Mouse (Mus musculus) mouse trophoblast stem cell (cell line): ENCODE measurements around the gene Them7.

ENCODE experiments used
- in situ Hi-C, 2 experiments: fragments of 300-500 bp; cut with MseI, MboI; formaldehyde crosslinking; loops; 2 replicates in 1 of 2; 3 replicates in 1 of 2; pipeline ENCODE4 v1.15.1; 2025

Them7 gene

DNA sequence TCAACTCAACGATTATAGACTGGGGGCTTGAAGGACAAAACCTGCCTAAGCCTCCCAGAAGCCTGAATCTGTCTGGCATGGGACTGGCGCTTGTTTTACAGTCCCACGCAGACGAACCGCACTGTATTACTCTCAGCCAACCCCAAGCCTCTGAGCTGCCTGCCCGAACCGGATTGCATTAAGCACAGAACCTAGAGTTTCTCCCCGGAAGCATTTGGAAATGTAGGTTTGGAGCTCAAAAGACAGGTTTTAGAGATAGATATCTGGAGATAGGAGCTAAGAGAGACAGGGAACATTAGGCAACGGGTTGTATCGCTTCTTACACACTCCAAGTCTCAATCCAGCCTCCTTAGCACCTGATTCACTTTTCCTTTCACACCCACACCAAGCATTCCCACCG is 149.5 kb downstream of the Them7 start:
- in situ Hi-C loops, result no loop called here

DNA sequence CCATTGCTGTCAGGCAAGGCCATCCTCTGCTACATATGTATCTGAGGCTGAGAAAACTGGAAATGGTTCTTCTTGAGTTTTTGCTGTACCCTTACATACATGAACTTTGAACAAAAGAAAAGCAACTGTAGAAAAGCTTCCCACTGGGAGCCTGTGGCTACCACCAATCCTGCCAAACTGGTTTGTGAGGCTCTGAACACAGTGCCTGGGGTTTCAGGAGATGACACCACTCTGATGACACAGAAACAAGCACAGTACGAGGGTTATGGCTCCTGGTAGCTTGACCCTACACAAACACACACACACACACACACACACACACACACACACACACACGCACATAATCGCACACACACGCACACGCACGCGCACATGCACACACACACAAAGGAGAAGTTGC is 151.1 kb downstream of the Them7 start:
- in situ Hi-C loops, result no loop called here

DNA sequence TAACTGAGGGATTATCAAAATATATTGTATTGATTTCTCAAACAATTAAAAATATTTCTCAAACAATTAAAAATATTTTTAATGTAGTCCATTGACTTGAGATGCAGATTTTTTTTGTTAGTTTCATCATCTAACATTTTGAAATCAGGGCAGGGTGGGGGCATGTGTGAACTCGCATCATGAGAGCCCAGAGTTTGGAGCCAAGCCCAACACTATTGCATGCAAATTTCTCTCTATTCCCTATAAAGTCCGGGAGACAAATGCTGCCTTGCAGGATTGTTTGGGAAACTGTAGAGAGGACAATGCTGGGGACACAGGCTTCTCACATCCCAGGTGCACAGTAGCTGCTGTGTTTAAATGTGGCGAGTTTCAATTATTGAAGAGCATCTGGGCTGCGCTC is 151.6 kb downstream of the Them7 start:
- in situ Hi-C loops, result no loop called here

DNA sequence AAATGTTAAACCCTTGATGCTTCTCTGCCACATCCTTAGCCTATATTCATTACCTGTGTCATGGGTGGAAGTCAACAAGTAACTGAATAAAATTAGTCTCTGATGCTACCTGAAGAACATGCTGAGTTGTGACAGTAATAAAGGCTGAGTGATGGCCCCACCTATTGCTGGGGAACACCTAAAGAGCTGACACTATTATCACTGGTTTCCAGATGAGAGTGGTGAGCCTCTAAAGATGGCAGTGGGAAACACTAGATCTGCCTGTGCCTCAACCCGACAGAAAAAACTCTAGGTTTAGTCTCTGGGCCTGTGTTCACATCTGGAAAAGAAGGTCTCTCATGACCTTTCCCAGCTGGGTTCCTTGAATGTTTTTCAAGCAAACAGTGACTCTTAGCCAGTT is 155.6 kb downstream of the Them7 start:
- in situ Hi-C loops, result no loop called here

DNA sequence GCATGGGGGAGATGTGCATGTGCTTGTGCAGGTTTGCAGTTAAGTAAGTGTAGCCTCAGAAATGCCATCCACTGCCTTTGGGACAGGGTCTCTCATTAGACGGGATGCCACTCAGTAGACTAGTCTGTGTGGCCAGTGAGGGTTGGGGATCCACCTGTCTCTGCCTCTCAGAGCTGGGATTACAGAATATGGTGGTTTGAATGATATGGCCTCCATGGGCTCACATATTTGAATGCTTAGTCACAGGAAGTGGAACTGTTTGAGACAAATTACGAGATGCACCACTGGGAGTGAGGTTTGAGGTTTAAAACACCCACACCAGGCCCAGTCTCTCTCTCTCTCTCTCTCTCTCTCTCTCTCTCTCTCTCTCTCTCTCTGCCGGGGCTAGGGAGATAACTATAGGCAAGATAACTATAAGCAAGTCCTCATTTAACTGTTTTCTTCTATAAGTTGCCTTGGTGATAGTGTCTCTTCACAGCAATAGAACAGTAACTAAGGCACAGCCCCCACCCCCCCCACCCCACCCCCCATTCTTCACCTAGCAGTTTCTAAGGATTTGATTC is 156.7 kb downstream of the Them7 start:
- in situ Hi-C loops, result no loop called here

DNA sequence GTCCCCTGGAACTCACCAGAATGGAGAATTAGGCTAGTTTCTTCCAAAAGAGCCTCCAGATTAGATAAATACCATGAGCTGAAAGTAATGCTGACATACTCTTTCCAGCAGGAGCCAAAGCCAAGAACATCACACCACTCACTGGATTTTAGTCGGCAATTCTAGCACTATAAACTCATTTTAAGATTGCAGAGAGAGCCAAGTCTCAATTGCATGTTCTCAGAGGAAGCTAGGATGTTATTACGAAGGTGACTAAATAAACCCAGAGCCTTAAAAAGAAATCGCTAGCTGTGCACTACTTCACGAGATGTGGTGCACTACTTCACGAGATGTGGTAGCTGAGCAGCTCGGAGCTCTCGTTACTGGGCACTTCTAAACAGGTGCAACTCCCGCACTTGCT is 158.9 kb downstream of the Them7 start:
- in situ Hi-C loops, result no loop called here

DNA sequence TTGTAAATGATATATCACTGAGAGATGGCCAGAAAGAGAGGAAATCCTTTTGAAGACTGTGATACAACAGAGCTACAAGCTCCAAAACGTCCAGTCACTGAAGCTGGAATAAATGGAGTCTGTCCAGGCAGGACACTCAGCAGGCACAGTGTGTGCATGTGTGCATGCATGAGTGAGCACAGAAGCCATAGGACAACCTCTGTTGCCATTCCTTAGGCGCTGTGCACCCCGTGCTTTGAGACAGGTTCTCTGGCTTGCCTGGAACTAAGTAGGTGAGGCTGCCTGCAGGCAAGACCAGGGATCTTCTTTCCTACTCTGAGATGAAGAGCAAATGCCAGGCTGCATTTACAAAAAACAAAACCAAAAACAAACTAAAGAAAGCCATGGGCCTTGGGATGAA is 160.9 kb downstream of the Them7 start:
- in situ Hi-C loops, result no loop called here

DNA sequence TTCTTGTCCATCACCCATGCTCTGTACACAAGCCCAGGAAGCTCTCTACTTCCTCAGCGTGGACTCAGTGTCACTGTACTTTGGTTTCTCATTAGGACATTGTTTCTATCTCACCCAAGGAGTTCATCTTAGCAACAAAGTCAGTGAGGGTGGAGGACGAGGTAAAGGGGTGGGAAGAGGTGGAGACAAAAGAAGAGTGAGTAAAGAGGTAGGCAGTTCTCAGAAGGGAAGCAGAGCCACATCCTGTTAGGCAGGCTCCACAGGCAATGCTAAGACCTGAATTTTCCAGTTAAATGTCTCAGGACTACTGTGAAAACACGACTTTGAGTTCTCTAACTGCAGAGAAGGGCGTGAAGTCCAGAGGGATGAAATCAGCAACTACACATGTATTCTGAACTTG is 162.3 kb downstream of the Them7 start:
- in situ Hi-C loops, result no loop called here

DNA sequence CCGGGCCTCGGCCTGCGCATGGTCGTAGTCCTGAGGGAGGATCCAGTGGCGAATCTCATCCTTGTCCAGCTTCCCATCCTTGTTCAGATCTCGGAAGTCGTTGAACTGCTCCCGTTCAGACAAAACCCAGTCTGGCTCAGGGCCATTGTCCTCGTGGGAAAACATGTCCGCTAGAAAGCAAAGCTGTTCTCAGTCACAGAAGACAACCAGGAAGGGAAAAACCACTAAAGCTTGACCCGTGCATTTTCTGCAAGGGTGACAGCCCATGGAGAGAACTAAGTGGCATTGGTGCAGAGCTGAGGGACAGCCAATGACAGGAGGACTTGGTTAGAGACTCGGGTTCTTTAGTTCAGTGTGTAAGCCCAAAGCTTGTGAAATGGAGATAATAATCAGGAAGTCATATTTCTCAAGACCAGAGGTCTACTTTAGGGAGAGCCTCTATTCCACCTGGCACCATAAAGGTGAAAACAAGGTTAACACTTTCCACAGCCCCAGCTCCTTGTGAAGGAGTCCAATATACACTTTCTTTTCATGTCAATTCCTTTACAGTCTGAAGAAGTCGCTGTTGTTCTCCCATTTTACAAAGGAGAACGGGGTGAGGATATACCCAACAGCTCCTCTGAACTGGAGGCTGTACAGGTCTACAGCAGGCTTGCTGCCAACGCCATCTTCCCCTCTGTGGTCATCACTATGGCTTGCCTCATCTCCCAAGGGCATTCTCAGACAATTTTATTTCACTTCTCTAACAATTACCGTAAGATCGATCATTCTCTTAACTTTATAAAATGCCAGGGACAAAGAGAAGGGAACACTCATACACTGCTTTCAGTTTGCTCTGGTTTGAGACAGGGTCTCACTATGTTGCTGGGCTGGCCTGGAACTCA is 165.1 kb downstream of the Them7 start:
- in situ Hi-C loops, result no loop called here

DNA sequence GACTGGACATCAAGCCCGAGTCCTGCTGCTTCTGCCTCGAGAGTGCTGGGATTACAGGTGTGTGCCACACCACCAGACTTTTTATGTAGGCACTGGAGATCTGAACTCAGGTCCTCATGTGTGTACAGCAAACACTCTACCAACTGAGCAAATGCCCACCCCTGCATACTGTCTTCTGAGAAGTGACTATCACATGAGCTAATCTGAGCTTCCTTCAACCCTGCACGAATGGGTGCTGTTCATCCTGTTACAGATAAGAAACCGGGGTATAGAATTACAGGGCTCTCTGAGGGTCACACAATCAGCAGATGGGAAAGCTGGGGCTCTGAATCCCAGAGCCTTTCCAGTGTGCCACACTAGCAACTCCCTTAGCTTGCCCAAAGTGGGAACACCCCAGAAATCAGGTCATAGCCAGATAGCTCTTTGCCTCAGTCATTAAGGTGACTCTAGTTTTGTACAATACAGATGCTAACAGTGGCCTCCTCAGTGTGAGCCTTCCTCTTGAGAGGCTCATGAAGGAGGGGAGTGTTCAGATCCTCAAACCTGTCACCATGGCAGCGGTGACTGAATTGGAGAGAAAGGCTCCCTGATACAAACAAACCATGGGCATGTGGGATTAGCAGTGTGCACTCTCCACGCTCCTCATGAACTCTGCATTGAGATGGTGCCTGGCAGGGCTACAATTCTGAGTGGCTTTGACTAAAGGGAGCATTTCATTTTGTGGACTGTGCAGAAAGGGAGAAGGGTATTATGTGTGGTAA is 166.7 kb downstream of the Them7 start:
- in situ Hi-C loops, result no loop called here

DNA sequence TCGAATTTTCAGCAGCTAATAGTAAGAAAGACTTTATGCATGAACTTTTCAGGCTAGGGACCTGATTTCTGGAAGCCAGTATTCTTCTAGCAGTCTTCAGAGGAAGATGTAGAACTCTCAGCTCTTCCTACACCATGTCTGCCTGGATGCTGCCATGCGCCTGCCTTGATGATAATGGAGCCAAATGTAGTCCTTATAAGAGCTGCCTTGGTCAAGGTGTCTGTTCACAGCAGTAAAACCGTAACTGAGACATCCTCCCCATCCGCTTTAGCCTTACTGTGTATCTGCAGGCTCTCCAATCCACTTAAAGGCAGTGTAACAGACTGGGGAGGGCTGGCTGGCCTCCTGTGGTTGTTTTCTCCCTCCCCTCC is 167.3 kb downstream of the Them7 start:
- in situ Hi-C loops, result no loop called here

DNA sequence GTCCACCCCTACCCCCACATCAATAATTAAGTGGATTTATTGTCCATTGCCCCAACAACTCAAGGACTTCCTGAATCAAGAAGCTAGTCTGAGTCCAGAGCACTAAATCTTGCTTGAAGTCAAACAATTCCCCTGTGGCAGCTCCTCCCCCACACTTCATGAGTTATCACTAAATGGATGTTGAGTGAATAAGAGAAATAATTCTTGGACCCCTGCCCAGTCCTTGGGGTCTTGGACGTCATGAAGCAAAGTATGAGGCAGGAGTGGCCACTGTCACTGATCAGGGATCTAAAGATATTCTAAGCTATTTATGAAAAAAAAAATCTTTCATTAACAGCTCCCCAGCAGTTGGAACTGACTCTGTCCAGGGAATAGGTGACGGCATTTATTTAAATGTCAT is 168.4 kb downstream of the Them7 start:
- in situ Hi-C loops, result no loop called here

DNA sequence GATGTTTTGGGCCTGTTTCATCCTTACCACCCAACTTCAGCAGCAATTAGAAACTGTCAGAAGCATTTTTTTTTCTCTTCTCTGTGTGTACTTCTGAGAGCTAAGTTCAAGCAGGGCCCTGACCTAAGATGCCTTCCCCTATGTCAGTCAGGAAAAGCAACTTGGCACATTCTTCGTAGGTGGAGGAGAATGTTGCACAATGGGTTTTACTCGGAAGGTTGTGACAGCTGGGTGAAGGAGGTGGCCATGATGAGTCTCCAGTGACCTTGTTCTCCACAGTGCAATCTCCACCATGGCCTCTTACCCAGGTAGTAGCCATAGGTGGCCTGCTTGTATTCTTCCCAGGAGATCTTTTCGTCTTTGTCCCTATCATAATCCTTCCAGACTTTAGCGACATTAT is 170.3 kb downstream of the Them7 start:
- in situ Hi-C loops, result no loop called here

DNA sequence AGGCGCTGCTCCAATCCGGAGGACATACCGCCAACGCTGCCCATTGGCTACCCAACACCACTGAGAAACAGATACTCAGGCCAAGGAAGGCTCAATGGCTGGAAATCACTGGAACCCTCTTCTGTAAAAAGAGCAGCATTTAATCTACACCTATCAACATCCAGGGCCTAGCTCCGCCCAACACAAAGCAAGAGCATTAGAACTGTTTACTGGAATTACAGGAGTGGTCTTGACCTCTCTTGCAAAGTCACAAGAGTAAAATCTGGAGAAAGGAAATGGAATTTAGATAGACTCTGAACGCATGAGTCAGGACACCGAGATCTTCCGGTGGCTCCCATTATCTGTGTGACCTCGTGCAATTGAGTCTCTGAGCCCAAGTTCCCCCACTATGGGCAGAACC is 171.9 kb downstream of the Them7 start:
- in situ Hi-C loops, result no loop called here

DNA sequence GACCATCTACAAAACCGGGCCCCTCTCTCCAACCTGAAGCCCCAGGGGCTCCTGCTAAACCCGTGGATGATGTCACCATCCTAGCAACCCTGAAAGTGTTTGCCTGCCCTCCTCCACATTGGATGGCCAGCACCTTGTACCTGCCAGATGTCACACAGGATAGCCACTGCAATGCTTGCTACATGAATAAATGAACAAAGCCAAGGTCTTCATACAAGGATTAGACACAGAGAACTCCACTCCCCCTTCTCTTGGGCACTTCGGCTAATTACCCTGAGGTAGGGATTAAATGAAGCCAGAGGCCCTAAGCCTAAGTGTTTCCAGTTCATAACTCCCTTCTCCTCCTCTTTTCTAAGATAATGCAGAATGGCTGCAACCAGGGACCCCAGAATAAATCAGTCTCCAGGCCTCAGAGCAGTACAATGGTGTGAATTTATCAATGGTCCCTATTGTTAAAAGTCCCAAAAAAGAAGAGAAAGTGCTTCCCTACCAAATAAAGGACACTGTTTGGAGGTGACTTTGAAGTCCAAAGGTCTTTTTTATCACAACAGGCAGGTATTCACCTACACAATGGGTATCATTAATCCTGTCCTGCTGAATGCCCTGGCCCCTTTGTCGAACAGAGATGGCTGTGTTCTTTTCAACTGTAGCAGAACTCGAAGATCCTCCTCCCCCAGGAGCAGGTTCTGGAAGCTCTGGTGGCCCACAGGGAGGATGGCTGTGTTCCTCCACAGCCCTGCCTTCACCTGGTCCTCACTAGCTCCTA is 173.5 kb downstream of the Them7 start:
- in situ Hi-C loops, result no loop called here

DNA sequence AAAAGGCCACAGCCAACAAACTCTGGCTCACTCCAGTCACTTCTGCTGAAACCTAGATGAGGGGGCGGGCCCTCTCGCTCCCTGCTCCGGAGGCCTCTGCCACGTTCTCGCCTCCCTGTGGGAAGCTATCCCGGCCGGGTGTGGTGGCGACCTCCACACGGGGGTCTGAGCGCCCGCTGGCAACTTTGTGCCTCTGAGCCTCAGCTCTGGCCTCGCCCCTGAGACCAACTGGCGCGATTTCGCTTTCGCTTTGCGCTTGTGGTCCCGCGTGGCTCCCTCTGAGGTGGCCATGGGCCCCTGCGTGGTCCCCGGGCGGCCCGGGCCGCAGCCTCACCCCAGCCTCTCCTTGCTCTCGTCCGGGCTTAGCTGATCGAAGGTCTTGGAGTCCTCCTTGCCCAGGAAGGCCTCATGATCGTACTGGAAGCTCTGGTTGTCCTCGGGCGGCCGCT is 174.5 kb downstream of the Them7 start:
- in situ Hi-C loops, result no loop called here

DNA sequence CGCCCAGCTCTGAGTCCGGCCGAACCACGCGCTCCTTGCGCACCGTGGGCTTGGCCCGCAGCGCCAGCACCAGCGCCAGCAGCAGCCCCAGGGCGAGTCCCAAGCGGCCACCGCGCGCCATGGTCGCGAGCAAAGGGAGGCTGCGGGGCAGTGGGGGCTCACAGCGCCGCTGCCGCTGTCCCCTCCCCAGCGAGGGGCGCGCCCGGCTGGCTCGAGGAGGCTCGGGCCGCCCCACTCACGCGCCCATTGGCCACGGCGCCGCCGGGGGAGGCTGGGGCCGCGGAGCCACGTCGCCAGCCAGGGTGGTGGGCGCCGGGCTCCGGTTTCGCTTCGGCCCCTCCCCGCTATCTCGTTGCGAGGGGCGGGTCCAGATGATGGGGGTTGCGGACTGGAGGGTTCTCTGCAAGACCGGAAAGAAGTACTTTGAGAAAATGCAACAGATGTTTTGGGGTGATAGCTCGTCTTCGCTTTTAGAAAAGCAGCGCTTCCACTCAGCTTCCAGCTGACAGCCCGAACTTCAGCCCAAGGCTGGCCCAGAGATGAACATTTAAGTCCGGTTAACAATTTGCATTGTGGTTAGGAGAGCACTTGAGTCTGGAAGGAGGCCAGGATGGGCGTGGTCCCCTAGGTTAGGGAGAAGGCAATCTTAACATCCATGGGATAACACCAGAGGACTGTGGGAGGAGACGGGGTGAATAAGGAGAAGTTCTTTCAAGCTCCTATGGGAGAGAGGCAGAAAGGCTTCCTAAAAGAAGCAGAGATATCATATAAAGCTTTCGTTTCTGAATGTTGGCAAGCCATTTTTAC is 175.2 kb downstream of the Them7 start, which contains the start of gene Rcn1:
Gene Rcn1, minus strand, starts transcription at position 235 of the 807 bp plus-strand sequence.
- in situ Hi-C loops, result no loop called here

DNA sequence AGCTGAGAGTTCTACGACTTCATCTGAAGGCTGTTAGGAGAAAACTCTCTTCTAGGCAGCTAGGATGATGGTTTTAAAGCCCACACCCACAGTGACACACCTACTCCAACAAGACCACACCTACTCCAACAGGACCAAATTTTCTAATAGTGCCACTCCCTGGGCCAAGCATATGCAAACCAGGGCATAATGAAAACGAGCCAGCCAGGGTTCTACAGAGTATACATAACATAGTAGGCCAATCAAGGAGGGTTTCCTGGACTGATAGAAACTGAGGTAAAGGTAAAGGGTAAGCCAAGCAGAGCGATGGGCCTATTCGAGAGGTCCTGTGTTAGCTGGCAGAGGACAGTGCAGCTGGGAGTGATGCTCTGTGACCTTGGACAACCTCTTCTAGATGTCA is 176.4 kb downstream of the Them7 start:
- in situ Hi-C loops, result no loop called here

DNA sequence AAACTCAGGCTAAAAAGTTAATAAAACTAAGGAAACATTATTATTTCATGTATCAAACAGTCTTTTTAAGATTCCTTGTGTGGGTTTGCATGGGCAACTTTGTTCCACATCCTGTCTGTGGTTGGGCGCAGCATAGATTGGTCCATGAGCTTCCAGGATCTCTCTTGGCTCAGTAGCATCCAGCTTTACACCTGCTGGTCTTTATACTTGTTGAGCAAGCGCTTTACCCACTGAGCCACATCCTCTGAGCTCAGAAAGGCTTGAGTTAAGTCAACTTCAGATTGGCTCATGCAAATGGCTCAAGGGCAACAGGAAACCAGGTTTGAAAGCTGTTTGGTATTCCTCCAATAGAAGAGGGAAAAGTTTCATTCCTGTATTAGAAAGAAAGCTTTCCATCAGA is 178.1 kb downstream of the Them7 start:
- in situ Hi-C loops, result no loop called here

DNA sequence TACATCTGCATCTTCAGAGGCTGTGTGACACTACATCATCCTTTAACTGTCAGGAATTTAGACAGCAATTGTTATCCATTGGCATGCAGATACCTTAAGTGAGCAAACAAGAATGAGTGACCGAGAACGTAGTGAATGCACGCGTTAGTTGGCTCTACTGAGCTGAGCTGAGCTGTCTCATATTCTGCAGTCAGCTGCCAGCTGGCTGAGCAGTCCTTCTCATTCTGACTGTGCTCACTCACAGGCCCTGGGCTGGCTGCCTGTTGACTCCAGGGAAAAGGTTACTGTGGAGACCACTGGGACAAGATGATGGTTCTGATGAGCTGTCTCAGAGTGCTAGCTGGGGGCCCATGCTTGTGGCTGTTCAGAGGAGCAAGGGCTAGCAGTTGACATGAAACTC is 184.4 kb downstream of the Them7 start:
- in situ Hi-C loops, result no loop called here

DNA sequence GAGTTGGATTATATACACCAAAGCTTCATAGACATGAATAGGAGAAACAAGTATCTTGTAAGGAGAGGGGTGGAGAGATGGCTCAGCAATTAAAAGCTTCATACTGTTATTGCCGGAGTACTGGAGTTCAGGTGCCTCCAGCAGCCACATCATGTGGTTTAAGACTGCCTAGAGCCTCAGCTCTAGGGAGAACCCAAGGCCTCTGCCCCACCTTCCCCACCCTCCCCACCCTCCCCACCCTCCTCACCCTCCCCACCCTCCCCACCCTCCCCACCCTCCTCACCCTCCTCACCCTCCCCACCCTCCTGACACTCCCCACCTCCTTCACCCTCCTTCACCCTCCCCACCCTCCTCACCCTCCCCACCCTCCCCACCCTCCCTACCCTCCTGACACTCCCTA is 185.1 kb downstream of the Them7 start:
- in situ Hi-C loops, result no loop called here
